Mouse (Mus musculus) left cerebral cortex, adult 8-10 months (tissue): ENCODE measurements around the gene Gpr55. TPM values are rescaled to one million over a fixed set of nuclear protein-coding genes. Genes with fewer than 3 reads are reported as not detected.

Experiments used
- DNase-seq, 2 experiments: peaks; one replicate each; pipeline ENCODE4 v3.0.0; 2022; ENCODE audit warnings: low spot score in 2 of 2
- total RNA-seq, 4 experiments: library from RNA; stranded (reverse); gene quantifications; 2 replicates each; pipeline ENCODE4 v1.2.4; 2022

Gene Gpr55
- total RNA-seq, 4 experiments from 2014 or later, result 0.11 to 0.23 (median 0.21) TPM

GRCm38 (mm10) chr1:85919621-85920020 is 41.2 kb downstream of the Gpr55 start:
- DNase-seq, result no peak

GRCm38 (mm10) chr1:85916830-85917450 is 43.9 kb downstream of the Gpr55 start:
- DNase-seq, result peak in 1 of 2 experiments; percentile 92

- no peak for DNase-seq
Observed at GRCm38 (mm10) chr1:85915890-85916289, 44.9 kb downstream of the Gpr55 start.

GRCm38 (mm10) chr1:85913078-85913755 is 47.6 kb downstream of the Gpr55 start:
- DNase-seq, result no peak

GRCm38 (mm10) chr1:85908754-85909590 is 51.8 kb downstream of the Gpr55 start:
- DNase-seq, result no peak

- no peak for DNase-seq
Observed at GRCm38 (mm10) chr1:85906892-85907291, 53.9 kb downstream of the Gpr55 start.

GRCm38 (mm10) chr1:85902108-85902561 is 58.7 kb downstream of the Gpr55 start:
- DNase-seq, result no peak

GRCm38 (mm10) chr1:85901516-85902107 is 59.2 kb downstream of the Gpr55 start:
- no peak for DNase-seq

- no peak for DNase-seq
Observed at GRCm38 (mm10) chr1:85900521-85901333, 60.1 kb downstream of the Gpr55 start.

GRCm38 (mm10) chr1:85899388-85899761 is 61.4 kb downstream of the Gpr55 start:
- no peak for DNase-seq

- no peak for DNase-seq
Observed at GRCm38 (mm10) chr1:85898761-85899387, 61.9 kb downstream of the Gpr55 start.

- DNase-seq, result no peak
Observed at GRCm38 (mm10) chr1:85897901-85898760, 62.7 kb downstream of the Gpr55 start.

GRCm38 (mm10) chr1:85896781-85897700 is 63.8 kb downstream of the Gpr55 start:
- DNase-seq, result no peak

- DNase-seq, result no peak
Observed at GRCm38 (mm10) chr1:85896110-85896509, 64.7 kb downstream of the Gpr55 start.

GRCm38 (mm10) chr1:85895391-85895837 is 65.4 kb downstream of the Gpr55 start:
- DNase-seq, result no peak

GRCm38 (mm10) chr1:85894748-85895360 is 66.0 kb downstream of the Gpr55 start:
- DNase-seq, result no peak

GRCm38 (mm10) chr1:85894231-85894747 is 66.5 kb downstream of the Gpr55 start, which contains the start of gene Itm2c:
Gene Itm2c (plus strand): TSS chr1:85894281.
- peak; percentile 85 to 88 for DNase-seq
